Mouse (Mus musculus) midbrain, embryonic 11.5 days (tissue): ENCODE measurements around the gene Rad51b. TPM values are rescaled to one million over a fixed set of nuclear protein-coding genes. Genes with fewer than 3 reads are reported as not detected.

Source experiments
- ATAC-seq: fragments of 200-750 bp; cut with Nextera tagmentation; 2 replicates; pipeline ENCODE4 v1.8.0; 2017; ENCODE audit warnings: moderate TSS enrichment, moderate library complexity; ENCODE audit not compliant: low FRiP score
- DNase-seq: peaks from one replicate; pipeline ENCODE4 v3.0.0; 2015; ENCODE audit warnings: low spot score; ENCODE audit errors: missing footprints
- H3K27ac ChIP-seq: fragments of 300-500 bp; sonication (generic); 2 replicates; pipeline ENCODE4 v1.5.1; 2014; ENCODE audit warnings: low read depth, low read length
- H3K27me3 ChIP-seq: fragments of 300-500 bp; sonication (generic); 2 replicates; pipeline ENCODE4 v1.6.1; 2014; ENCODE audit warnings: mild to moderate bottlenecking, low read length, moderate library complexity, mixed read lengths; ENCODE audit not compliant: control insufficient read depth, insufficient read depth
- H3K36me3 ChIP-seq: fragments of 300-500 bp; sonication (generic); 2 replicates; pipeline ENCODE4 v1.6.1; 2014; ENCODE audit warnings: mild to moderate bottlenecking, low read length, moderate library complexity, mixed read lengths; ENCODE audit not compliant: control insufficient read depth, insufficient read depth
- H3K4me1 ChIP-seq: fragments of 300-500 bp; sonication (generic); 2 replicates; pipeline ENCODE4 v1.6.1; 2014; ENCODE audit warnings: low read length; ENCODE audit not compliant: control insufficient read depth, insufficient read depth
- H3K4me2 ChIP-seq: fragments of 300-500 bp; sonication (generic); 2 replicates; pipeline ENCODE4 v1.6.1; 2014; ENCODE audit warnings: mild to moderate bottlenecking, moderate library complexity
- H3K4me3 ChIP-seq: fragments of 300-500 bp; sonication (generic); 2 replicates; pipeline ENCODE4 v1.5.1; 2014; ENCODE audit warnings: low read depth, low read length
- H3K9ac ChIP-seq: fragments of 300-500 bp; sonication (generic); 2 replicates; pipeline ENCODE4 v1.6.1; 2014; ENCODE audit warnings: low read length
- H3K9me3 ChIP-seq: fragments of 300-500 bp; sonication (generic); 2 replicates; pipeline ENCODE4 v1.6.1; 2016; ENCODE audit warnings: low read length; ENCODE audit not compliant: control insufficient read depth
- WGBS: fragments of 180-500 bp; shearing (Covaris S2); extraction: QIAGEN DNeasy Blood & Tissue Kit; methylation state at CpG from one replicate; pipeline ENCODE4 v1.1.7; 2014; 5-methylcytosine and 5-hydroxymethylcytosine counted together
- polyA plus RNA-seq: library from polyadenylated mRNA; unstranded; fragments of >200 nt; fragmentation: Nextera tagmentation; extraction: Ambion mirVana; gene quantifications from 2 replicates; pipeline ENCODE4 v1.2.1, GENCODE M21; 2014

The Rad51b gene
- polyA plus RNA-seq, 1 experiment from 2014 or later = 6.9 TPM

DNA sequence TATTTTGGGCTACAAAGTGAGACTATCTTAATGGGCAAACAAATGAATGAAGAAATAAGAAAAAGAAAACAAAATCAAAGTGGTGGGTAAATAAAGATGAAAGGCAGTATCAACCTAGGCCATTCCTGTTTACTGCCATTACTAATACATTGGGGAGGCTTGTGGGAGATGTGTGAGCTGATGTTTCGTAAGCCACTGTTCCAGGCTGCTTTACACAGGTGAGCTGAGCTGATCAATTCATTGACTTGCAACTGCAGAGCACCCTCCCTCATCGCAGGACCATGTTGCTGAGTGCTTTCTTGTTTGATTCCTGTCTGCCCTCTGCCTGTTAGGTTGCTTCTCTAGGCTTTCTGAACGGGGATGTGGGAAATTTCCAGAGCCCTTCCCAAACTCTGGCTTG, 106.9 kb downstream of the Rad51b start:
- H3K4me2 ChIP-seq = no peak overlapping the region
- H3K27ac ChIP-seq = no peak overlapping the region
- no peaks in the 10 kb centered on the region for H3K36me3 ChIP-seq
- DNase-seq = no peak
- H3K4me1 ChIP-seq = no peaks in the 10 kb centered on the region; the same call in 1 of the 2 replicates
- WGBS = 64% methylated on average over 3 of the region's 3 CpGs
- no peaks in the 10 kb centered on the region for H3K27me3 ChIP-seq
- no peak overlapping the region for H3K9ac ChIP-seq
- no peak for ATAC-seq
- no peaks in the 10 kb centered on the region for H3K9me3 ChIP-seq
- no peak overlapping the region for H3K4me3 ChIP-seq

- Histone ChIP-seq H3K9ac (no peak overlapping the region), H3K36me3 (no peaks in the 10 kb centered on the region), H3K27ac (no peak overlapping the region), H3K4me3 (no peak overlapping the region), H3K4me2 (no peak overlapping the region), H3K27me3 (no peaks in the 10 kb centered on the region), H3K4me1 (no peaks in the 10 kb centered on the region; the same call in 1 of the 2 replicates), H3K9me3 (no peaks in the 10 kb centered on the region)
- no peak for DNase-seq
- 58% methylated on average over 1 of the region's 1 CpGs for WGBS
- no peak for ATAC-seq
Observed at GRCm38 (mm10) chr12:79404494-79404893, 107.4 kb downstream of the Rad51b start.

DNA sequence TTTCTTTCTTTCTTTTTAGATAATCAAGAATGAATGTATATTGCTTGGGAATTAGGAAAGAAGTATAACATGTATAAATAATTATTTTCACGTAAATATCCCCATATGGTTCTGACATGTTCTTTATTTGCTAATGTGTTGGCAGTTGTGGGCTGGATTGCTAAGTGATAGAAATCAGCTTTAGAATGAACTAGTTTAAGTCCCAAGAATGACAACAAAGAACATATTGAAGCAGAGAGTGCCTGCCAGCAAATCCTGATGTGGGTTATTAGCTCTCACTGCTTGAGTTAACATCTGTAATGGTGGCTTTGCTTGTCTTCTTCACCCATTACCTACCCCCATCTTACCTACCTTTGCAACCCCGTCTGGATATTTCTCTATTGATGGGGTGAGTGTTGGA, 111.6 kb downstream of the Rad51b start:
- Histone ChIP-seq H3K27ac (no peak overlapping the region), H3K27me3 (no peaks in the 10 kb centered on the region), H3K4me2 (no peak overlapping the region), H3K9ac (no peak overlapping the region), H3K9me3 (no peaks in the 10 kb centered on the region), H3K4me3 (no peak overlapping the region), H3K36me3 (no peaks in the 10 kb centered on the region), H3K4me1 (peaks cover 2% of the 10 kb centered on the region; the same call in 1 of the 2 replicates)
- 68% methylated on average over 2 of the region's 2 CpGs for WGBS
- DNase-seq (no peak), ATAC-seq (no peak)

GRCm38 (mm10) chr12:79409126-79409860, 112.2 kb downstream of the Rad51b start:
- WGBS = 37% methylated on average over 4 of the region's 4 CpGs

GRCm38 (mm10) chr12:79412894-79413507, 115.9 kb downstream of the Rad51b start:
- no peak for DNase-seq
- H3K4me2 ChIP-seq = no peak overlapping the region
- no peak overlapping the region for H3K27ac ChIP-seq
- H3K4me3 ChIP-seq = no peak overlapping the region
- 88% methylated on average over 8 of the region's 8 CpGs for WGBS
- H3K9ac ChIP-seq = no peak overlapping the region
- peaks cover 2% of the 10 kb centered on the region; the same call in 1 of the 2 replicates for H3K4me1 ChIP-seq
- H3K36me3 ChIP-seq = no peaks in the 10 kb centered on the region
- no peak for ATAC-seq
- no peaks in the 10 kb centered on the region for H3K9me3 ChIP-seq
- no peaks in the 10 kb centered on the region for H3K27me3 ChIP-seq

More at GRCm38 (mm10) chr12:79409126-79409860, 112.2 kb downstream of the Rad51b start:
- ATAC-seq (no peak), DNase-seq (no peak)
- no peaks in the 10 kb centered on the region for H3K36me3 ChIP-seq
- H3K4me2 ChIP-seq = no peak overlapping the region
- no peaks in the 10 kb centered on the region for H3K27me3 ChIP-seq
- H3K4me1 ChIP-seq = peaks cover 2% of the 10 kb centered on the region; the same call in 1 of the 2 replicates
- no peaks in the 10 kb centered on the region for H3K9me3 ChIP-seq
- no peak overlapping the region for H3K9ac ChIP-seq
- H3K27ac ChIP-seq = no peak overlapping the region
- no peak overlapping the region for H3K4me3 ChIP-seq

GRCm38 (mm10) chr12:79417360-79417759, 120.3 kb downstream of the Rad51b start:
- H3K4me3 ChIP-seq = no peak overlapping the region
- DNase-seq (no peak), ATAC-seq (no peak)
- H3K4me2 ChIP-seq = no peak overlapping the region
- no peaks in the 10 kb centered on the region for H3K27me3 ChIP-seq
- H3K9me3 ChIP-seq = no peaks in the 10 kb centered on the region
- no peak overlapping the region for H3K9ac ChIP-seq
- no peak overlapping the region for H3K27ac ChIP-seq
- WGBS = 83% methylated on average over 6 of the region's 6 CpGs
- no peaks in the 10 kb centered on the region for H3K36me3 ChIP-seq
- no peaks in the 10 kb centered on the region for H3K4me1 ChIP-seq

DNA sequence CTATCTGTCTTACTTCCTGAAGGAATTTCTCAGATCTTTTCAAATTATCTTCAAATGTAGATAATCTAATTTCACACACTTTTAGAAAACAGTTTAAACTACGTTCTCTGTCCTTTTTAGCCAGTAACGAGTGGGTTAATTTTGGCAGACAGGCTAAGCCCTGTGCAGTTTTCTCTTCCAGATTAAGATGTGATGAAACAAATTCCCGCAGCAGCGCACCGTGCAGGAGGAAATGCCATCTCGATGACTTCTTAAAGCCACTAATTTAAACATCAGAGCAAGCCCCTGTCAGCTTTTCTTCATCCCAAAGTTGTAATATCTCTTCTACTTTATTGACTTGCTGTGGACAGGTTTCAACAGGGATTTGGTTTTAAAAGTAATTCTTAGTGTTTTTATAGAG, 123.5 kb downstream of the Rad51b start:
- Histone ChIP-seq H3K4me2 (no peak overlapping the region), H3K27me3 (no peaks in the 10 kb centered on the region), H3K4me3 (no peak overlapping the region), H3K27ac (no peak overlapping the region), H3K36me3 (no peaks in the 10 kb centered on the region), H3K4me1 (no peaks in the 10 kb centered on the region), H3K9me3 (no peaks in the 10 kb centered on the region), H3K9ac (no peak overlapping the region)
- DNase-seq = no peak
- ATAC-seq = no peak
- 13% methylated on average over 6 of the region's 6 CpGs for WGBS

DNA sequence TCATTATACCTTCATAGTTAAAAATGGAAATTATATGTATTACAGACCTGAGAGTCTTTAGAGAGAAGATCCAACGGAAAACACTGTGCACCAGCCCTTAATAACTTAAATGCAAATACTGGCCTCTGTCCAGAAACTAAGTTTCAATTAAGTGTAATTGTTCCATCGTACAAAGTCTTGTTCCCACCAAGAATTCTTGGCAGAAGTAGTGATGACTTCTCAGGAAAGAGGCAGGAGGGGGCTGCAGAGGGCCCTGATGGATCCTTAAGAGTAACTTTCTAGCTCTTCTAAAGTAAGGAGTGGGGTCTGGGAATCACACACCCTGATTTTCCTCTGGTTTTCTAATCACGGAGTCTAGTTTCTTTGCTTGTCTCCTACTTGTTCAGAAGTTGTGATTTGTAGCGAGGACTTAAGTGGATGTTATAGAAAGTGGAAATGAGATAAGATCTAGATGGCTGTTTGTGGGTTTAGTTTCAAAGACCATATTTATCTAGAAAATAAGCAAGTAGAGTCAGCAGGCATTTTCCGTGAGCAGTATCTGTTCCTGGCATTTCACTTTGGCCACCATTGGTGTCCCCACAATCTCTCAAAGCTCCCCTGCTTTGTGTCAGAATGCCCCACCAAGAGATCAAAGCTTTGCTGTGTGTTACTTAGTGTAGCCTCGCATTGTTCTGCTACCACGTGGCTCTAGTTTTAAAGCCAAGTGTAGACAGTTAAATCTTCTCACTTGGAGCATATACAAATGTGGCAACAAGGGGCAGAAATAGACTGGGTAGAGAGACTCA, 132.6 kb downstream of the Rad51b start:
- Histone ChIP-seq H3K4me3 (no peak overlapping the region), H3K27me3 (no peaks in the 10 kb centered on the region), H3K36me3 (no peaks in the 10 kb centered on the region), H3K27ac (no peak overlapping the region), H3K9ac (no peak overlapping the region), H3K4me1 (peaks cover 6% of the 10 kb centered on the region; the same call in 1 of the 2 replicates), H3K4me2 (no peak overlapping the region), H3K9me3 (no peaks in the 10 kb centered on the region)
- ATAC-seq (no peak), DNase-seq (no peak)
- 63% methylated on average over 7 of the region's 7 CpGs for WGBS

GRCm38 (mm10) chr12:79431138-79431537, 134.1 kb downstream of the Rad51b start:
- H3K9ac ChIP-seq = no peak overlapping the region
- peaks cover 8% of the 10 kb centered on the region; the same call in 1 of the 2 replicates for H3K4me1 ChIP-seq
- H3K27ac ChIP-seq = no peak overlapping the region
- no peaks in the 10 kb centered on the region for H3K27me3 ChIP-seq
- no peak for DNase-seq
- no peak overlapping the region for H3K4me3 ChIP-seq
- 80% methylated on average over 4 of the region's 4 CpGs for WGBS
- no peak for ATAC-seq
- H3K9me3 ChIP-seq = no peaks in the 10 kb centered on the region
- H3K4me2 ChIP-seq = no peak overlapping the region
- no peaks in the 10 kb centered on the region for H3K36me3 ChIP-seq
